Mouse (Mus musculus): ENCODE measurements around the gene Dnah12.
"Not testable (repeated sequence)": the region's sequence is repeated elsewhere in the genome, so short reads cannot be mapped to it uniquely, and the experiment has no call there.

DNA sequence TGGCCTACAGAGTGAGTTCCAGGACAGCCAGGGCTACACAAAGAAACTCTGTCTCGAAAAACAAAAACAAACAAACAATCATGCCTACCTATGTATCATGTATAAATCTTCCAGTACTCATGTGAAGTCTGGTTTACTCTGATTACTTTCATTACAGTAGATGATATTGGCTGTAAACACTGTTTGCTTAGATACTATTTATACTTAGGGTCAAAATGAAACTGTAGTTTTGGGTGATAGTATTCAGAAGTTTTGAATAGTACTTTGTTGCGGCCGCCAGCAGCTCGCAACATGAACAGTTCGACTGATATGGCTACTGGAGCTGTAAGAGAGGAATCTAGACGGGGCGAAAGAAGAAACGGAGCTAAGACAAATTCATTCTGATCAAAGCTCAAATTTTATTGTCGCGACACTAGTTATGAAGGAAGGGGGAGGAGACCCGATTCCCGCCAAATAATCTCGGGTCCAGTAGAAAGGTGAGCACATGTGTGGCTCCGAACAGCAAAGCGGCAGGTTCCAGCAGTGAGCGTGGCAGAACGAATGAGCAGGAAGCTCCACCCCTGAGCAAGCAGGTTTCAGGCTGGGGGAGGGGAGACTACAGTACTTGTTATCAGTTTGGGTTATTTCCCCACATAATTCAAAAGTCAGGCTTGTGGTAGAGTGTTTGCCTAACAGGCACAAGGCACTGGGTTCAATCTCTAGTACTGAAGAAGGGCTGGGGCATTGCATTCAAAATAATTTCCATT lies 21.0 kb upstream of the Dnah12 start:
- TF ChIP-seq TAL1, GATA1 (IDR thresholded peaks at IDR 0.05; ENCODE audit: low read length): not testable (repeated sequence)
